Mouse (Mus musculus) neural tube, embryonic 14.5 days (tissue): ENCODE results near the gene Mrpl48. TPM values are rescaled to one million over a fixed set of nuclear protein-coding genes. Genes with fewer than 3 reads are reported as not detected.
"Not testable (repeated sequence)": the region's sequence is repeated elsewhere in the genome, so short reads cannot be mapped to it uniquely, and the experiment has no call there.

Experiments
- ATAC-seq: fragments of 200-750 bp; cut with Nextera tagmentation; 2 replicates; pipeline ENCODE4 v1.8.0; 2017; ENCODE audit warnings: low read depth, mild to moderate bottlenecking, moderate TSS enrichment, moderate library complexity
- H3K27ac ChIP-seq: fragments of 300-500 bp; sonication (generic); 2 replicates; pipeline ENCODE4 v1.5.1; 2014; ENCODE audit warnings: low read depth, mild to moderate bottlenecking, control low read depth, low read length, moderate library complexity, mixed read lengths
- H3K27me3 ChIP-seq: fragments of 300-500 bp; sonication (generic); 2 replicates; pipeline ENCODE4 v1.6.1; 2014; ENCODE audit warnings: low read length; ENCODE audit not compliant: control insufficient read depth, insufficient read depth
- H3K36me3 ChIP-seq: fragments of 300-500 bp; sonication (generic); 2 replicates; pipeline ENCODE4 v1.6.1; 2014; ENCODE audit warnings: low read length, mixed read lengths; ENCODE audit not compliant: control insufficient read depth, insufficient read depth
- H3K4me1 ChIP-seq: fragments of 300-500 bp; sonication (generic); 2 replicates; pipeline ENCODE4 v1.6.1; 2014; ENCODE audit warnings: low read length; ENCODE audit not compliant: control insufficient read depth, insufficient read depth
- H3K4me2 ChIP-seq: fragments of 300-500 bp; sonication (generic); 2 replicates; pipeline ENCODE4 v1.6.1; 2014; ENCODE audit warnings: mild to moderate bottlenecking, low read depth, low read length, control low read depth
- H3K4me3 ChIP-seq: fragments of 300-500 bp; sonication (generic); 2 replicates; pipeline ENCODE4 v1.5.1; 2014; ENCODE audit warnings: low read depth, low read length, control low read depth, mixed read lengths
- H3K9ac ChIP-seq: fragments of 300-500 bp; sonication (generic); replicated peaks from 2 replicates; pipeline ENCODE4 v1.6.1; 2014; ENCODE audit warnings: low read depth, mild to moderate bottlenecking, control low read depth, low read length, mixed read lengths
- H3K9me3 ChIP-seq: fragments of 300-500 bp; sonication (generic); 2 replicates; pipeline ENCODE4 v1.6.1; 2016; ENCODE audit warnings: low read length; ENCODE audit not compliant: control insufficient read depth
- WGBS: fragments of 180-500 bp; shearing (Covaris S2); extraction: QIAGEN DNeasy Blood & Tissue Kit; methylation state at CpG from one replicate; pipeline ENCODE4 v1.1.7; 2014; 5-methylcytosine and 5-hydroxymethylcytosine counted together
- polyA plus RNA-seq: library from polyadenylated mRNA; unstranded; fragments of >200 nt; fragmentation: Nextera tagmentation; extraction: Ambion mirVana; gene quantifications from 2 replicates; pipeline ENCODE4 v1.2.1, GENCODE M21; 2014

Mrpl48 gene
- polyA plus RNA-seq, 1 experiment from 2014 or later, result 88.7 TPM

DNA sequence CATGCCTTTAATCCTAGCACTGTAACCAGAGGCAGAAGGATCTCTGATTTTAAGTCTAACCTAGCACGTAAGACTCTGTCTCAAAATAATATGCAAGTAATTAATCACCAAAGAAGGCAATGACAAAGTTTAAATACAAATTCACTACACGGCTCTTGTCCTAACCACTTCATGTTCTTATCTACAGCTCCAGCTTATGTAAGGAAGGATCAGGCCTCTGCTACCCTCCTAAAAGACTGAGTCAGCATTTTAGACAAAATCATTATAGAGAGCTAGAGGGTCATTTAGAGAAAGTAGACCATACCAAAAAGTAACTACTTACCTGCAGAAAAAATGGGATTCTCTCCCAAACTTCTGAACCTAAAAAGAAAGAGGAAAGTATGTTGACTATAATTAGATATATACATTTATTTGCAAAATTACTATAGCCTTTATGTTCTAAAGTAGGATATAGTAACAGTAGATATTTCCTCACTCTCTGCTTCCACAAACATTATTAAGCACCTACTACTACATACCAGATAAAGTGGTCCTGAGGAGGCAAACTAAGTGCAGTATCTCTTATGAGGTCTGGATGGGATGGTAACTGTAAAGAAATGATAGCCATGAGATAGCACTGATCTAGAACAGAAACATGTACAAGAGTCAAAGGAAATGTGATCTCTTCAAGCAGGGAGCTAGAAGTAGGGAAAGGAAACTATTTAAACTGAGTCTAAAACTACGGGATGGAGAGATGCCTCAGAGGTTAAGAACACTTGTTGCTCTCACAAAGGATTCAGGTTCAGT is 37.0 kb downstream of the Mrpl48 start:
- H3K4me3 ChIP-seq, result no peak overlapping the region
- no peaks in the 10 kb centered on the region for H3K36me3 ChIP-seq
- no peak overlapping the region for H3K27ac ChIP-seq
- H3K4me1 ChIP-seq, result no peaks in the 10 kb centered on the region
- WGBS, result 91% methylated on average over 3 of the region's 3 CpGs
- ATAC-seq, result no peak
- H3K9me3 ChIP-seq, result no peaks in the 10 kb centered on the region
- H3K9ac ChIP-seq, result no peak overlapping the region
- no peak overlapping the region for H3K4me2 ChIP-seq
- H3K27me3 ChIP-seq, result no peaks in the 10 kb centered on the region

DNA sequence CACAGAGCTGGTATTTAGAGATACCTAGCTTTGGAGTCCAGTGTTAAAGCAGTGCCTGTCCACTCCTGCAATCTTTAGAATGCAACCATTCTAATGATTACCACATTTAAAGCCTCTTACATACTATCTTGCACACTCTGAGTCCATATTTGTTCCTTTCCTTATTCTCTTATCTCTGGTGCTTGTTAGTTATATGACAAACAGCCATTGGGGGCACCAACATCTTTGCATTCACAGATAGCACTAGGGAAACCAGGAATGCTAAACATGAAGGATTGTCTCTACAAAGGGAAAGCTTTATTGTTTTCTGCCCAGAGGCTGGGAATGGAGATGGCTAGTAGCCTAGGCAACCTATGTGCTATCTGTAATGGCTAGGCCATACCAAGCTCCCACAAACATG is 38.2 kb downstream of the Mrpl48 start:
- Histone ChIP-seq H3K9ac (no peak overlapping the region), H3K4me3 (no peak overlapping the region), H3K9me3 (no peaks in the 10 kb centered on the region), H3K27me3 (no peaks in the 10 kb centered on the region), H3K4me1 (no peaks in the 10 kb centered on the region), H3K4me2 (no peak overlapping the region), H3K36me3 (no peaks in the 10 kb centered on the region), H3K27ac (no peak overlapping the region)
- no peak for ATAC-seq

DNA sequence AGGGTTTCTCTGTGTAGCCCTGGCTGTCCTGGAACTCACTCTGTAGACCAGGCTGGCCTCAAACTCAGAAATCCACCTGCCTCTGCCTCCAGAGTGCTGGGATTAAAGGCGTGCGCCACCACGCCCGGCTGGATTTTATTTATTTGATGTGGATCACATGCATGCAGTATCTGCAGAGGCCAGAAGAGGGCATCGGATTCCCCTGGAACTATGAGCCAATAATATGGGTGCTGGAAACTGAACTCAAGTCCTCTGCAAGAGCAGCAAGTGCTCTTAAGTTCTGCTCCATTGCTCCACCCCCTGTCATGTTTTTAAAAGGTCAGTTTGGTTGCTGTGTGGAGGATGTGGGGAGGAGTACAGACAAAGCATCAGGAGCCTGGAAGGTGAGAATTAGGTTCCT is 40.9 kb downstream of the Mrpl48 start:
- ATAC-seq, H3K27me3 ChIP-seq, H3K4me3 ChIP-seq, H3K9ac ChIP-seq, H3K4me1 ChIP-seq, H3K9me3 ChIP-seq, H3K4me2 ChIP-seq, H3K36me3 ChIP-seq, H3K27ac ChIP-seq: not testable (repeated sequence)
- 80% methylated on average over 5 of the region's 5 CpGs for WGBS

DNA sequence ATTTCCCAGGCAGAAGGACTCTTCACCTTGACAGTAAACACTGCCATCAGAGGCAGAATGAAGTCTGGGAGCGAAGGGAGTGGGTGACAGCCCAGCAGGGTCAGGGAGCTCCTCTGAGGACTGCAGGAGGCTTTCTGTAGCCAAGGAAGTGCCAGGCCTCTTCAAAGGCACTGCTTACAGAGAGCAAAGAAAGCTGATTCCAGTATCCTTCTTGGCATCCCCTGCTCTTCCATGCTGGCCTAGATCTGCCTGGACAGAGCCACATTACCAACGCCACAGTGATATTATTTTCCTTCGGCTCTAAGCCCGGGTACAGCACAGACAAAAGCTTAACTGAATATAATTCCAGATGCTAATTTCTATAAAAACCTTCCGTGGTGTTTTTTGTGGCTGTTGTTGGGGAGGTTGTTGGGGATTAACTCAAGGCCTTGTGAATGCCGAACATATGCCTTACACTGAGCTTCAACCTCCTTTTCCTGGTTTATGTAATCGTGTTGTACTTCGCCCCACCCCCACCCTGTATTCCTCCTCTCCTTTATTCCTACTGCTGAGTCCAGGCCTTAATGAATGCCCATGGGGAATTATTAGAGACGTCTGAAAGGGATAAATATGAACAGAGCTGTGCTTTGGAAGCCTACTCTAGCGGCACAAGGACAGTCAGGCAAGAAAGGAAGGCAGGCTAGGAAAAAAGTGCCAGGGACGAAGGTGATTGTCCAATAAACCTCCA is 46.1 kb downstream of the Mrpl48 start:
- Histone ChIP-seq H3K4me3 (no peak overlapping the region), H3K4me1 (no peaks in the 10 kb centered on the region), H3K27ac (no peak overlapping the region), H3K36me3 (no peaks in the 10 kb centered on the region), H3K27me3 (no peaks in the 10 kb centered on the region), H3K9me3 (no peaks in the 10 kb centered on the region), H3K9ac (no peak overlapping the region), H3K4me2 (no peak overlapping the region)
- ATAC-seq, result no peak
- 72% methylated on average over 11 of the region's 11 CpGs for WGBS

DNA sequence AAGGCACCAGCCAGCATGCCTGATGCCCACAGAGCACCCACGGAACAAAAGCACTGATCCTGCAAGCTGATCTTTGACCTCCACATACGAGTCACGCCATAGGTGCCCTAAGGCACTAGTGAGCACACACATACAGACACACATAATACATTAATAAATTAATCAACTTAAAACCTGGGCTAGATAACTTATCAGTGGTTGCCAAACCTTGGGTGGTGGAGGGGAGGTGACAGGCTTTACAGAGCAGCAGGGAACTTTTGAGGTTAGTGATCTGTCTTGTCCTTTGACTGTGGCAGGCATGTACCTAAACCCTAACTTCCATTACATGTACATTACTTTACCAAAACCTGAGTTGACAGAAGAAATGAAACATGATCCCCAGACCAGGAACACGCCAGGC is 48.8 kb downstream of the Mrpl48 start:
- no peak for ATAC-seq
- Histone ChIP-seq H3K4me2 (no peak overlapping the region), H3K27me3 (no peaks in the 10 kb centered on the region), H3K9ac (no peak overlapping the region), H3K36me3 (no peaks in the 10 kb centered on the region), H3K4me1 (peaks cover 5% of the 10 kb centered on the region; the same call in 1 of the 2 replicates), H3K9me3 (no peaks in the 10 kb centered on the region), H3K27ac (no peak overlapping the region), H3K4me3 (no peak overlapping the region)
- whole genome bisulfite sequencing, result 88% methylated on average over 4 of the region's 4 CpGs

DNA sequence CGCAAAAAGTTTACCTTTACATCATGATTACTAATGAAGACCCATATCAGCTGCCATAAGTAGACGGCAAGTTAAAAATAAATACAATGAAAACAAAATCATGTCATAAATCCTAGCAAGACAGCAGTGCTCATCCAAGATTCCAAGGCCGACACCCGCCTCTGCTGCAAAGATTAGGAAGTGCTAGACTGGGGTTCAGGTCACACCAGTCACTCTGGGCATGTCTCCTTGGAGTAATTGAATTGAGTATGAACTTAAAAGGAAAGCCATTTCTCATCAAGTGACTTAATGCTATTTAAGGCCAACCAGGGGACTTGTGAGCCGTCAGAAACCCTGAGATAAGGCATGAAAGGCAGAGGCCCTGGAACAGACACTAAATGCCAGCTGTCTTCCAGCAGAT is 50.9 kb downstream of the Mrpl48 start:
- WGBS, result 88% methylated on average over 5 of the region's 5 CpGs
- peaks cover 5% of the 10 kb centered on the region; the same call in 1 of the 2 replicates for H3K4me1 ChIP-seq
- no peaks in the 10 kb centered on the region for H3K9me3 ChIP-seq
- no peak for ATAC-seq
- no peak overlapping the region for H3K4me3 ChIP-seq
- H3K27ac ChIP-seq, result no peak overlapping the region
- H3K9ac ChIP-seq, result no peak overlapping the region
- H3K4me2 ChIP-seq, result no peak overlapping the region
- no peaks in the 10 kb centered on the region for H3K36me3 ChIP-seq
- H3K27me3 ChIP-seq, result no peaks in the 10 kb centered on the region

DNA sequence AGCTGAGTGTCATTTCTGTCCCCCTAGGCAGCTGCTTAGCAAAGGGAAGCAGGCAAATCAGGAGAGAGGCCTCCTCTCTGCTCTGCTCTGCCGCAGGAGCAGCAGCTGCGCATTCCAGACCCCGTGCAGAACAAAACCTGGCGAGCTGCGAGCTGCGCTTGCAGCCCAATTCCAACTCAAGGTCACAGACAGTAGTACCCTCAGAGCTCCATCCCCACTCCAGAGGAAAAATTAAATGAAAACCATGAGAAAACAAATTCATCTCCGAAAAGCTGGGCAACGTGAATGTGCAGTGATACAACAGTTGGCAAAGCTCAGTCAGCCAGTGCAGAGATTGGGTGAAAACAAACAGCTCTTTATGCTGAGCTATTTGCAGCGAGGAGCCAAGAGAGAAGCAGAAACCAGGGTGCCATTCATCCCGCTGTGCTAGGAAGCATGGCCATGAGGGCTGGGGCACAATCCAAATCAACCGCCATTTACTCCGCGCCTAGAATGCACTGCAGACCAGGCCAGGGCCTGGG is 52.6 kb downstream of the Mrpl48 start:
- Histone ChIP-seq H3K36me3 (no peaks in the 10 kb centered on the region), H3K9ac (no peak overlapping the region; the same call in 1 of the 2 replicates), H3K27ac (peak overlapping the region; percentile 85), H3K27me3 (no peaks in the 10 kb centered on the region), H3K4me3 (no peak overlapping the region), H3K4me1 (peaks cover 5% of the 10 kb centered on the region; the same call in 1 of the 2 replicates), H3K9me3 (no peaks in the 10 kb centered on the region), H3K4me2 (0 out of 2 replicates have a peak overlapping the region, but pooled peaks have one; percentile 9)
- peak; percentile 84 for ATAC-seq
- WGBS, result 21% methylated on average over 13 of the region's 13 CpGs

DNA sequence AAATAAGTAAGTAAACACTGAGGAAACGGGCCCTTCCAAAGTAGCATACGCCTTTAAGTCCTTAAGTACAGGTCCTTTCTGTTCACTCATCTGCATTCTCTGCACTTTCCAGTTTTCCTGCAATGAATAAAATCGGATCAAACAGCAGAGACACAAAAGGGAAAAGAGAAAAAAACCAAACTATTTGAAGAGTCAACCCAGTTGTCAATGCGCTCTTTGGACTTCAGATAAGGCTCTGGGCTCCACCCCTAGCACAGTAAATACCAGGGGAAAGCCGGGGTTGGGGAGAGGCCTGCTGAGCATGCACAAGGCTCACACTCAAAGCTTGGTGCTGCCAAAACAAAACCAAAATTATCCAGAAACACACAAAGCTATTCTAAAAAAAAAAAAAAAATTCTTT is 53.2 kb downstream of the Mrpl48 start:
- 58% methylated on average over 5 of the region's 5 CpGs for WGBS

More for the DNA sequence above, 53.2 kb downstream of the Mrpl48 start:
- Histone ChIP-seq H3K27ac (peak overlapping the region; percentile 85), H3K27me3 (no peaks in the 10 kb centered on the region), H3K4me3 (no peak overlapping the region), H3K4me1 (peaks cover 5% of the 10 kb centered on the region; the same call in 1 of the 2 replicates), H3K4me2 (no peak overlapping the region), H3K9ac (no peak overlapping the region), H3K36me3 (no peaks in the 10 kb centered on the region), H3K9me3 (no peaks in the 10 kb centered on the region)
- ATAC-seq, result no peak
